Mouse (Mus musculus) kidney, embryonic 15.5 days (tissue): ENCODE data around the gene Trappc2. TPM values are rescaled to one million over a fixed set of nuclear protein-coding genes. Genes with fewer than 3 reads are reported as not detected.
A peak's percentile ranks its signal among the peaks of the same experiment; 100 is the strongest.

Experiments
- ATAC-seq: fragments of 200-750 bp; cut with Nextera tagmentation; replicated peaks from 2 replicates; pipeline ENCODE4 v1.8.0; 2017; ENCODE audit warnings: moderate TSS enrichment; ENCODE audit not compliant: low FRiP score
- H3K27ac ChIP-seq: fragments of 300-500 bp; sonication (generic); 2 replicates; pipeline ENCODE4 v1.5.1; 2015; ENCODE audit warnings: mild to moderate bottlenecking, inconsistent platforms
- H3K27me3 ChIP-seq: fragments of 300-500 bp; sonication (generic); 2 replicates; pipeline ENCODE4 v1.6.1; 2015; ENCODE audit warnings: inconsistent platforms
- H3K36me3 ChIP-seq: fragments of 300-500 bp; sonication (generic); 2 replicates; pipeline ENCODE4 v1.6.1; 2015; ENCODE audit warnings: inconsistent platforms
- H3K4me1 ChIP-seq: fragments of 300-500 bp; sonication (generic); 2 replicates; pipeline ENCODE4 v1.6.1; 2015; ENCODE audit warnings: inconsistent platforms
- H3K4me2 ChIP-seq: fragments of 300-500 bp; sonication (generic); 2 replicates; pipeline ENCODE4 v1.6.1; 2015; ENCODE audit warnings: moderate library complexity, mild to moderate bottlenecking, inconsistent platforms
- H3K4me3 ChIP-seq: fragments of 300-500 bp; sonication (generic); replicated peaks from 2 replicates; pipeline ENCODE4 v1.5.1; 2015; ENCODE audit warnings: mild to moderate bottlenecking, inconsistent platforms
- H3K9ac ChIP-seq: fragments of 300-500 bp; sonication (generic); 2 replicates; pipeline ENCODE4 v1.6.1; 2015; ENCODE audit warnings: mild to moderate bottlenecking, inconsistent platforms
- H3K9me3 ChIP-seq: fragments of 300-500 bp; sonication (generic); replicated peaks from 2 replicates; pipeline ENCODE4 v1.6.1; 2016; ENCODE audit warnings: inconsistent platforms
- WGBS: fragments of 180-500 bp; shearing (Covaris S2); methylation state at CpG from one replicate; pipeline ENCODE4 v1.1.7; 2015; ENCODE audit warnings: mixed read lengths; 5-methylcytosine and 5-hydroxymethylcytosine counted together
- polyA plus RNA-seq: library from polyadenylated mRNA; unstranded; fragments of >200 nt; fragmentation: Nextera tagmentation; extraction: Ambion mirVana; gene quantifications from 2 replicates; pipeline ENCODE4 v1.2.1, GENCODE M21; 2015

Trappc2 gene
- polyA plus RNA-seq, result 24.3 and 26.1 TPM in 2 replicates

DNA sequence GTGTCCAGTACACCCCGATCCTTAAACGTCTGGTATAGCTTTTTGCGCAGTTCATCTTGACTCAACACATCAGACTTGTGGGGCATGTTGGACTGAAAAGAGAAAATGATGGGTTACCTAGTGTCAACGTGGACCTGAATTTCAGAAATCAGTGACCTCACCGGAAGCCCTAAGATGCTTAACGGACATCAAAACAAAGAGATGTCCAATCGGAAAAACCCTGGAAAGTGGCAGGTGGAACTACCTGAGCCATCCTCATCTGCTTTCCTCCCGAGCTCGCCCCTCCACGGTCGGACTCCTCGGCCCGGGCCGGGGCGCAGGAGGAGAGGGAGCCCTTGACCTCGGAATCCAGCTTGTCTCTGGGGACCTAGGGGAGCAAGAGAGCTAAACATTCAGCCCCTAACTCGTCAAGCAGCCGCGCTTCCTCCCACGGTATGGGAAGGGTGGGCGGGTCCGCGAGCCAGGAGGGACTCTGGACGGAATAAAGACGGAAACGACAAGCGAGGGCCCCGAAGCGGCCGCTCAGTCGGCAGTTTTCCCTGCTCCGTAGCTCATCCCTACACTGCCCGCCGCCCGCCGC, at the start of gene Trappc2:
Gene Trappc2 (plus strand): TSS at position 539 of the 580 bp plus-strand sequence.
- Histone ChIP-seq H3K9me3 (no peaks in the 10 kb centered on the region), H3K27ac (peak within 1 kb of the TSS; percentile 84), H3K4me3 (peak within 1 kb of the TSS; percentile 68), H3K27me3 (peaks cover 51% of the 10 kb centered on the region), H3K4me2 (peak within 1 kb of the TSS; percentile 62), H3K4me1 (0 out of 2 replicates have a peak, but pooled peaks cover 7% of the 10 kb centered on the region), H3K36me3 (0 out of 2 replicates have a peak, but pooled peaks cover 2% of the 10 kb centered on the region), H3K9ac (peak within 1 kb of the TSS; percentile 65)
- WGBS, result 15% methylated on average over 31 of the region's 36 CpGs
- ATAC-seq, result peak; percentile 87

DNA sequence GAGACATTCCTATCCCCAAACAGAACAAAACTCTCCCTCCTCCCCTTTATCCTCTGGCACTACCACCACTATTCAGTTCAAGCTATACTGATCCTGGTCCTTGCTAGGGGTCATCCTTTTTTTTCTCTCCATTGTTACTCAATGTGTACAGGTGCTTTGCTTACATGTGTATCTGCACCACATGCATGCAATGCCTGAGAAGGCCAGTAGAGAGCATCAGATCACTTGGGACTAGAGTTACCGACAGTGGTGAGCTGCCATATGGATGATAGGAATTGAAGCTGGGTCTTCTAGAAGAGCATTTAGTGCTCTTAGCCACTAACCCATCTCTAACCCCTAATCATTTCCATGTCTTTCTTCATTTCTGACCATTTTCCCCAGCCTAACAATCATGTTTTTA, 46.6 kb upstream of the Trappc2 start:
- WGBS, result 78% methylated on average over 1 of the region's 1 CpGs
- no peaks in the 10 kb centered on the region for H3K9me3 ChIP-seq
- H3K27me3 ChIP-seq, result peaks cover 29% of the 10 kb centered on the region
- no peaks in the 10 kb centered on the region for H3K4me1 ChIP-seq
- H3K27ac ChIP-seq, result no peak overlapping the region
- no peak overlapping the region for H3K4me3 ChIP-seq
- H3K9ac ChIP-seq, result no peak overlapping the region
- H3K4me2 ChIP-seq, result no peak overlapping the region
- no peak for ATAC-seq
- H3K36me3 ChIP-seq, result 0 out of 2 replicates have a peak, but pooled peaks cover 10% of the 10 kb centered on the region

DNA sequence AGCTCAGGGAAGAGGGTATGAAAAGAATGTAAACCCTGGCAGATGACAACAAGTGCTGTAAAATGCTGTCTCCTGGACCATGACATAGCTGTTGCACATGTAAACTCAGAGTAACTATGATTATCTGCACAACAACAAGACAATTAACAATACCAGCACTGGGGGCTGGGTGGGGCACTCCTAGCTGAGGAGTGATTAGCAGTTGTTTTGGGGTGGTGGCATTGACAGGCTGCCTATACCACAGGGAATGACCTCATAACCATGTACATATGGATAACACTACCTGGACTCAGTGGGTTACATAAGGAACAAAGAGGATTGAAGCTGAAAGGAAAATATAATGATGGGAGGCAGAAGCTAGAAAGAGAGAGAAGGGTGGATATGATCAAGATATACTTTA, 32.5 kb upstream of the Trappc2 start:
- H3K4me3 ChIP-seq, result no peak overlapping the region
- H3K9me3 ChIP-seq, result no peaks in the 10 kb centered on the region
- H3K9ac ChIP-seq, result no peak overlapping the region
- H3K4me2 ChIP-seq, result no peak overlapping the region
- peaks cover 26% of the 10 kb centered on the region for H3K36me3 ChIP-seq
- no peak overlapping the region for H3K27ac ChIP-seq
- no peak for ATAC-seq
- H3K27me3 ChIP-seq, result peaks cover 44% of the 10 kb centered on the region
- H3K4me1 ChIP-seq, result no peaks in the 10 kb centered on the region

DNA sequence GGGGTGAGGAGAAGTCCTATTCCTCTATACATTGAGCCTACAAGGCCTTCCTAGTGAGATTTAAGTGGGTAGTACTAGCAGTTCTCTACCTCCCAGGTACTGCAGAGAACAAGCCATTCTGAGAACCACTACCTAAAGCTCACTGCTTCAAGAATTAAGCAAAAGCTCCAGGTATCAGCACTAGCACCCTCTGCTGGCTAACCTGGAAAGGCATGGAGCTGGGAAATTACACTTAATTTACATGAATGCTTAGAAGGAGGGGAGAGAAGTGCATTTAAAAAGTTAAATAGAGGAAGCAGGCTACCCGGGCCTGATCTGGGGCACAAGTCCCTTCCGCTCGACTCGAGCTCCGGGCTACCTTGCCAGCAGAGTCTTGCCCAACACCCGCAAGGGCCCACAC, 24.2 kb upstream of the Trappc2 start:
- ATAC-seq, result no peak

DNA sequence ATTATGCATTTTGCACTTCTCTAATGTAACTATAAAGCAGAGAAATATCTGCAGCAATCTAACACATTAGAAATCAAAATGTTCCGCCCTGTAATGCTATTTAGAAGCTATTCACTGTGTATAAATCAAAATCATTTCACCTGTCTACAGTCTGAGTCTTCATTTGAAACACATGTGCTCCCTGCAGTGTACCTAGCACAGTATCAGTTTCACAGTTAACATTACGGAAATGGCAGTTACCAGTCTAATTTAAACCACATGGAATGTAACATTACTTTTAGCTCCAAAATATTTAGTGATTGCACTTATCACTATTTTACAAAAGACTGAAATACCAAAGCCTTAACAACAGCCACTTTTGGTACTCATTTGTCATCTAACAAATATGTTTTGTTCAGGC, 5.6 kb upstream of the Trappc2 start:
- Histone ChIP-seq H3K4me3 (no peak overlapping the region), H3K36me3 (peaks cover 9% of the 10 kb centered on the region; the same call in 1 of the 2 replicates), H3K9ac (no peak overlapping the region), H3K9me3 (no peaks in the 10 kb centered on the region), H3K27me3 (peaks cover 19% of the 10 kb centered on the region), H3K27ac (no peak overlapping the region), H3K4me2 (no peak overlapping the region), H3K4me1 (no peaks in the 10 kb centered on the region)
- WGBS, result 87% methylated on average over 2 of the region's 2 CpGs
- ATAC-seq, result no peak

More for the DNA sequence above, 24.2 kb upstream of the Trappc2 start:
- H3K27me3 ChIP-seq, result 0 out of 2 replicates have a peak, but pooled peaks cover 8% of the 10 kb centered on the region
- no peaks in the 10 kb centered on the region for H3K4me1 ChIP-seq
- H3K36me3 ChIP-seq, result peaks cover 6% of the 10 kb centered on the region; the same call in 1 of the 2 replicates
- H3K4me3 ChIP-seq, result no peak overlapping the region
- WGBS, result 88% methylated on average over 5 of the region's 6 CpGs
- H3K9ac ChIP-seq, result no peak overlapping the region
- no peak overlapping the region for H3K4me2 ChIP-seq
- no peaks in the 10 kb centered on the region for H3K9me3 ChIP-seq
- H3K27ac ChIP-seq, result no peak overlapping the region

DNA sequence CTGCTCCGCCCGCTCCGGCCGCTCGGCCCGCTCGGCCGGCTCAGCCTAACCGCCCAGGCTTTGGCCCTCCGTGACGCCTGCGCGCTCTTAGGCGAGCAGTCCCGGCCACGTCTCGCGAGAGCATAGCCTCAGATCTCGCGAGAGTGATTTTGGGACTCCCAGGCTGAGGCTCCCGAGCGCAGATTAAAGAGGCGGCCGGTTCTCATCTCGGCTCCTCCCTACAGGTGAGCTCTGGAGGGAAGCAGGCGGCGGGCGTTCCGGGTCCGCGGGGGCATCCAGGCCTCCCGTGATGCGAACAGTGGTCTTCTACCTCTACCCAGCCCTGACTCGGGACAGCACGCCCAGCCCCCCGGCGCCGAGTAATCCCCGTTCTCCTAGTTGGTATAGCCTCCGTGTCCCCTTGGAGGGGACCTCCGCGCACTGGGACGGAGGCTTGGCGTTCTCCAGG, 266 bp downstream of the Trappc2 start, which contains the start of gene Ofd1:
Gene Ofd1 (minus strand): TSS at position 89 of the 448 bp plus-strand sequence.
- Histone ChIP-seq H3K4me2 (peak within 1 kb of the TSS; percentile 62), H3K9ac (peak within 1 kb of the TSS; percentile 65), H3K27ac (peak within 1 kb of the TSS; percentile 84), H3K4me1 (0 out of 2 replicates have a peak, but pooled peaks cover 7% of the 10 kb centered on the region), H3K9me3 (no peaks in the 10 kb centered on the region), H3K4me3 (peak within 1 kb of the TSS; percentile 68), H3K36me3 (no peaks in the 10 kb centered on the region), H3K27me3 (peaks cover 53% of the 10 kb centered on the region)
- ATAC-seq, result peak; percentile 99
- 18% methylated on average over 43 of the region's 44 CpGs for WGBS

DNA sequence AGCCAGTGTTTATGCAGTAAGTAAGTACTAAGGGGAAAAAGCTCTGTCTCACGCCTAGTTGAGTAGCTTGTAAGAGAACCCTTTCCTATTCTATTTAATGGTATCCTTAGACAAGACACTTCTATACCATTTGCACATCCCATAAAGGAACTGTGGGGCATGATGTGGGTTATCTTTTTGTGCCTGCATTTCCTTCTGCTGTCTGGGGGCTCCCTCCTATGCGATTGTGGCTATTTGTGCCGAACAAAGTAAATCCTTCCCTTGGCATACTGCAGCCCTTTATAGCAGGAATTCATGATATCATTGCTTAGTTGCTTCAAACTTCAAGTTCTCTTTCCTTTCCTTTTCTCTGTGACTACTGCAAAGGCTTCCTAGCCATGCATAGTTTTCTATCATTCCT, 4.2 kb downstream of the Trappc2 start:
- no peak for ATAC-seq
- WGBS, result 80% methylated on average over 3 of the region's 3 CpGs
- Histone ChIP-seq H3K9me3 (no peaks in the 10 kb centered on the region), H3K4me3 (no peak overlapping the region), H3K4me2 (no peak overlapping the region), H3K36me3 (no peaks in the 10 kb centered on the region), H3K27ac (no peak overlapping the region), H3K9ac (no peak overlapping the region), H3K27me3 (peaks cover 48% of the 10 kb centered on the region), H3K4me1 (0 out of 2 replicates have a peak, but pooled peaks cover 7% of the 10 kb centered on the region)

DNA sequence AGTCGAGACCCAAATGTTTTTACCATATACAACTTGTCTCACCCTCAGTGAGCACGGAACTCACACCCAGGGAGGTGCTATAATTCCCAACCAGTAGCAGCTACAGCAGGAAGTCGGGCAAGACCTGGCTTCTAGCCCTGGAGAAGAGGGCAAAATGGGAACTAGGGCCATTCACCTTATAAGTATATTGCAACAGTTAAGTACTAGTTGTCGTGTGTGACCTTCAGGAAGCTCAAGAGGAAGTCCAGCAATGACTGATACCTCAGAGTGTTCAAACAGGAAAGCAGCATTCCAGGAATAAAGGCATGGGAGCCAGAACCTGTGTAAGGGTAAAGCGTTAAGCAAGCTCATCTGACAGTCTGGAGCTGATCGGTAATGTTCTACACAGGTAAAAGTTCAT, 13.2 kb downstream of the Trappc2 start:
- Histone ChIP-seq H3K9me3 (no peaks in the 10 kb centered on the region), H3K27ac (no peak overlapping the region), H3K27me3 (peaks cover 11% of the 10 kb centered on the region; the same call in 1 of the 2 replicates), H3K36me3 (peaks cover 32% of the 10 kb centered on the region), H3K4me3 (no peak overlapping the region), H3K9ac (no peak overlapping the region), H3K4me1 (no peaks in the 10 kb centered on the region), H3K4me2 (no peak overlapping the region)
- ATAC-seq, result no peak
- WGBS, result 80% methylated on average over 6 of the region's 6 CpGs

DNA sequence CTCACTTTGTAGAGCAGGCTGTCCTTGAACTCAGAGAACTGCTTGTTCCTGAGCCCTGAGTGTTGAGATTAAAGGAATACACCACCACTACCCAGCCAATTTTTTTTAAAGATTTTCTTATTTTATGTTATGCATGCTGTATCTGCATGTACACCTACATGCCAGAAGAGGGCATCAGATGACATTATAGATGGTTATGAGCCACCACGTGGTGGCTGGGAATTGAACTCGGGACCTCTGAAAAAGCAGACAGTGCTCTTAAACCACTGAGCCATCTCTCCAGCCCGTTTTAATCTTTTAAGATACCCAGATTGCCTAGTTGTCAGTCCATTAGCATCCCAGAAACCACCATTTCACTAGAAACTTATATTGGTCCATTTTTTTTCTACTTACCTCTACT, 14.0 kb downstream of the Trappc2 start:
- WGBS, result 71% methylated on average over 3 of the region's 3 CpGs
- Histone ChIP-seq H3K27me3 (peaks cover 11% of the 10 kb centered on the region; the same call in 1 of the 2 replicates), H3K4me1 (no peaks in the 10 kb centered on the region), H3K9me3 (no peaks in the 10 kb centered on the region), H3K9ac (no peak overlapping the region), H3K4me2 (no peak overlapping the region), H3K36me3 (peaks cover 32% of the 10 kb centered on the region), H3K27ac (no peak overlapping the region), H3K4me3 (no peak overlapping the region)
- no peak for ATAC-seq

DNA sequence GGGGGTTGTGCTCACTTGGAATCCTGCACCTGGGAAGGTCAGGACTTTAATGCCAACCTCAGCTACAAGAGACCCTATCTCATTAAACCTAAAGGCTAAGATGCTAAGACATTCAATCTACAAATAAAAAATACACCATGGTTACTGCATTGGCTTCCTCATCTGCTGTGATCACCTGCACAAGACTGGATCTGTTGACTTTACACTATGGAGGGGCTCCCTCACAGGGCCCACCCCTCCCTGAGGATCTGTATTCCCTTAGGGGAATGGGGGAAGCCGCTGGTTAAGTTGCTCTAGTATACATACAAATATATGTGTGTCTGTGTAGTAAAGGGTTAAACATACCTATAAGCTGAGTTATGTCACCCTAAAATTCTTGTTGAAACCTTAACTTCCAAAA, 15.2 kb downstream of the Trappc2 start:
- 90% methylated on average over 1 of the region's 1 CpGs for WGBS
- H3K4me3 ChIP-seq, result no peak overlapping the region

DNA sequence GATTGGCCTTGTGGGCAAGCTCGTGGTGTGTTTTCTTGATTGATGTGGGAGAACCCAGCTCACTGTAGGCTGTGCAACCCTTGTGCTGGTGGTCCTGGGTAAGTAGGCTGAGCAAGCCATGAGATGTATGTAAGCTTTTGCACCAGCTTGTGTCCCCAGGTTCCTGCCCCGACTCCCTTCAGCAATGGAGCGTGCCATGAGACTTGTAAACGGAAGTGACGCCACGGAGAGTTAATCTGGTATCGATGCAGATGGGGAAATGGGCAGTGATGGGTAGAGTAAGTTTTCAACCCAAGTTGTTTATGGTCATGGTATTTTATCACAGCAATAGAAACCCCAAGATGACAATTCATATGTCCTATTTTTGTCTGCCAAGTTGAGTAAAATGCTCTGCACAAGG, 27.9 kb downstream of the Trappc2 start:
- WGBS, result 92% methylated on average over 7 of the region's 7 CpGs
- ATAC-seq, result no peak
- Histone ChIP-seq H3K4me1 (no peaks in the 10 kb centered on the region), H3K36me3 (no peaks in the 10 kb centered on the region; the same call in 1 of the 2 replicates), H3K27me3 (peaks cover 19% of the 10 kb centered on the region; the same call in 1 of the 2 replicates), H3K4me2 (no peak overlapping the region), H3K4me3 (no peak overlapping the region), H3K9ac (no peak overlapping the region), H3K27ac (no peak overlapping the region), H3K9me3 (no peaks in the 10 kb centered on the region)

More for the DNA sequence above, 15.2 kb downstream of the Trappc2 start:
- no peak overlapping the region for H3K4me2 ChIP-seq
- H3K36me3 ChIP-seq, result peaks cover 29% of the 10 kb centered on the region
- ATAC-seq, result no peak
- no peaks in the 10 kb centered on the region for H3K4me1 ChIP-seq
- no peaks in the 10 kb centered on the region for H3K9me3 ChIP-seq
- no peak overlapping the region for H3K9ac ChIP-seq
- no peak overlapping the region for H3K27ac ChIP-seq
- H3K27me3 ChIP-seq, result peaks cover 13% of the 10 kb centered on the region; the same call in 1 of the 2 replicates

DNA sequence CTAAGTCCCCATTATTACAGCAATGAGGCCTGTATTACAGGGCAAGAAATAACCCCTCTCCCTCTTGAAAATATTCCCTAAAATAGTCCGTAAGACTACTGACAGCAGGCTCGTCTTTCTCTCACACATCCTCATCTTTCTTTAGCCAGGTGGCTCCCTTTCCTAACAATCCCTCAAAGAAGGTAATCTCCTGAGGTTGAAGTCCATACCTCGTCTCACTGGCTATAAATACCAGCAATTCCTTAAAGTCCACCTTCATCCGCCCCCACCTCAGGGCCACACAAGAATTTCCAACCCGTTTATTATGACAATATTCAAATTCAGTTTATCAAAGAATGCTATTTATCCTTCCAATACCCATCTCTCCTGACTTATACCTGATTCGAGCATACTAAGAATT, 32.2 kb downstream of the Trappc2 start:
- no peaks in the 10 kb centered on the region for H3K9me3 ChIP-seq
- H3K4me2 ChIP-seq, result no peak overlapping the region
- H3K4me1 ChIP-seq, result peaks cover 6% of the 10 kb centered on the region; the same call in 1 of the 2 replicates
- peaks cover 20% of the 10 kb centered on the region for H3K27me3 ChIP-seq
- no peak overlapping the region for H3K9ac ChIP-seq
- no peak overlapping the region for H3K4me3 ChIP-seq
- H3K27ac ChIP-seq, result no peak overlapping the region
- H3K36me3 ChIP-seq, result peaks cover 11% of the 10 kb centered on the region; the same call in 1 of the 2 replicates
- 79% methylated on average over 6 of the region's 6 CpGs for WGBS
- no peak for ATAC-seq
